Mouse (Mus musculus) stomach, postnatal 0 days (tissue): ENCODE data around the gene Arap1.

ENCODE experiments used
- CTCF ChIP-seq: IDR thresholded peaks from 2 replicates; pipeline ENCODE4 v1.5.1; 2016; ENCODE audit warnings: antibody characterized with exemption, low read depth, mild to moderate bottlenecking, moderate library complexity
- EP300 ChIP-seq: optimal IDR thresholded peaks from 2 replicates; pipeline ENCODE3; 2016; ENCODE audit warnings: antibody characterized with exemption

GRCm38 (mm10) chr7:101362791-101363191 lies 14.9 kb downstream of the Arap1 start:
- TF ChIP-seq CTCF (no peak), EP300 (no peak)
